Mouse (Mus musculus): Measurements from ENCODE around the gene Ube2m.

- TF ChIP-seq CTCF (IDR thresholded peaks at IDR 0.05; ENCODE audit: low read depth, low read length): no peak
- no peak for TF ChIP-seq POLR2A (IDR thresholded peaks at IDR 0.05; ENCODE audit: borderline replicate concordance, low read depth, low read length)
These were observed 21.5 kb upstream of the Ube2m start for GRCm38 (mm10) chr7:13059536-13059935.

All from bone marrow macrophage, adult 2 months (primary cell).